Mouse (Mus musculus): ENCODE results near the gene Kcnab1. TPM values are rescaled to one million over a fixed set of nuclear protein-coding genes. Genes with fewer than 3 reads are reported as not detected.

Gene Kcnab1
- polyA plus RNA-seq, 1 experiment from 2014 or later, result 10.3 TPM

- Histone ChIP-seq H3K27ac (ENCODE audit: low read depth, low read length) (no peak overlapping the region), H3K9ac (ENCODE audit: low read length) (no peak overlapping the region), H3K4me1 (ENCODE audit: control insufficient read depth, insufficient read depth, low read length) (no peaks in the 10 kb centered on the region), H3K4me3 (ENCODE audit: low read depth, low read length) (no peak overlapping the region), H3K4me2 (no peak overlapping the region), H3K36me3 (ENCODE audit: control insufficient read depth, insufficient read depth, low read length) (no peaks in the 10 kb centered on the region), H3K27me3 (ENCODE audit: control insufficient read depth, insufficient read depth, low read length) (no peaks in the 10 kb centered on the region), H3K9me3 (ENCODE audit: control insufficient read depth, low read length) (no peaks in the 10 kb centered on the region)
- DNase-seq (ENCODE audit: low spot score, missing footprints) (no peak), ATAC-seq (ENCODE audit: low FRiP score) (no peak)
These were observed 111.1 kb downstream of the Kcnab1 start for GRCm38 (mm10) chr3:65220287-65220686.

DNA sequence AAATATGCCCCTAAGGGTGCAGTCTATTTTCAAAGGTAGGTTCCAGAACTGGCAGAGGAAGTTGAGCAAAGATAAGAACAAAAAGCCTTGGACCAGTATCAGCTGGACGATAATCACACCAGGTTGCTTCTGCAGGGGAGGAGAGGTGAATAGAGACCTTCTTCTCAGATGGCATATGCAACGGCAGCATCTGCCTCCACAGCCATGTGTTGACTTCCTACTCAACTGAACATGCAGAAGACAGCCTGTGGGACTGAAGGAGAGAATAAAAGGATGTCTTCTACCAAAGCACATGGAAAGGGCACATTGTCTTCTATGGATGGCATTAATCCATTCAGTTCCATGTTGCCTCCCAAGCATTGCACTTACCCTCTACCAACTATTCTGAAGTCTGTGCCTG is 114.5 kb downstream of the Kcnab1 start:
- Histone ChIP-seq H3K9ac (ENCODE audit: low read length) (no peak overlapping the region), H3K4me3 (ENCODE audit: low read depth, low read length) (no peak overlapping the region), H3K27me3 (ENCODE audit: control insufficient read depth, insufficient read depth, low read length) (no peaks in the 10 kb centered on the region), H3K27ac (ENCODE audit: low read depth, low read length) (no peak overlapping the region), H3K36me3 (ENCODE audit: control insufficient read depth, insufficient read depth, low read length) (no peaks in the 10 kb centered on the region), H3K9me3 (ENCODE audit: control insufficient read depth, low read length) (no peaks in the 10 kb centered on the region), H3K4me1 (ENCODE audit: control insufficient read depth, insufficient read depth, low read length) (no peaks in the 10 kb centered on the region), H3K4me2 (no peak overlapping the region)
- DNase-seq (ENCODE audit: low spot score, missing footprints), result no peak
- WGBS, result 91% methylated on average over 2 of the region's 2 CpGs
- ATAC-seq (ENCODE audit: low FRiP score), result no peak

DNA sequence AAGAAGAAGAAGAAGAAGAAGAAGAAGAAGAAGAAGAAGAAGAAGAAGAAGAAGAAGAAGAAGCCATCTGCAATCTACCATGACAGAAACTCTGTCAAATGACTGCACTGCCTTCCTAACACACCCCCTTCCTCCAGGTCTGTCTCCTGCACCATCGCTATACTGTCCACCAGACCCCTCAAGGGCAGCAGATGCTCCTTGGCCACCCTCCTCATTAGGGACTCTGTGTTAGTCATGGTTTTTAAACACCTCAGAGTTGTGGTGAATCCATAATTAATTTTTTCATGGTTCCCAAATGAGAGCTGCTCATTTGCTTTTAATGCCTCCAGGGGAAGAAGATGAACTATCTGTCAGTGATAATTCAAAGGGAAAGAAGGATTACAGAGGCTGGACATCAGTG is 121.8 kb downstream of the Kcnab1 start:
- Histone ChIP-seq H3K36me3 (ENCODE audit: control insufficient read depth, insufficient read depth, low read length) (no peaks in the 10 kb centered on the region), H3K4me1 (ENCODE audit: control insufficient read depth, insufficient read depth, low read length) (no peaks in the 10 kb centered on the region), H3K9me3 (ENCODE audit: control insufficient read depth, low read length) (peaks cover 3% of the 10 kb centered on the region; the same call in 1 of the 2 replicates), H3K4me3 (ENCODE audit: low read depth, low read length) (no peak overlapping the region), H3K27ac (ENCODE audit: low read depth, low read length) (no peak overlapping the region), H3K27me3 (ENCODE audit: control insufficient read depth, insufficient read depth, low read length) (no peaks in the 10 kb centered on the region), H3K9ac (ENCODE audit: low read length) (no peak overlapping the region), H3K4me2 (no peak overlapping the region)
- ATAC-seq (ENCODE audit: low FRiP score) (peak; percentile 68; the same call in 1 of the 2 replicates), DNase-seq (ENCODE audit: low spot score, missing footprints) (no peak)
- WGBS, result 88% methylated on average over 1 of the region's 1 CpGs

GRCm38 (mm10) chr3:65231419-65232090 is 122.4 kb downstream of the Kcnab1 start:
- Histone ChIP-seq H3K4me1 (ENCODE audit: control insufficient read depth, insufficient read depth, low read length) (no peaks in the 10 kb centered on the region), H3K27me3 (ENCODE audit: control insufficient read depth, insufficient read depth, low read length) (no peaks in the 10 kb centered on the region), H3K9ac (ENCODE audit: low read length) (no peak overlapping the region), H3K4me3 (ENCODE audit: low read depth, low read length) (no peak overlapping the region), H3K4me2 (no peak overlapping the region), H3K36me3 (ENCODE audit: control insufficient read depth, insufficient read depth, low read length) (no peaks in the 10 kb centered on the region), H3K9me3 (ENCODE audit: control insufficient read depth, low read length) (peaks cover 7% of the 10 kb centered on the region; the same call in 1 of the 2 replicates), H3K27ac (ENCODE audit: low read depth, low read length) (no peak overlapping the region)
- 85% methylated on average over 11 of the region's 11 CpGs for WGBS
- no peak for DNase-seq (ENCODE audit: low spot score, missing footprints)
- ATAC-seq (ENCODE audit: low FRiP score), result no peak; the same call in 1 of the 2 replicates

DNA sequence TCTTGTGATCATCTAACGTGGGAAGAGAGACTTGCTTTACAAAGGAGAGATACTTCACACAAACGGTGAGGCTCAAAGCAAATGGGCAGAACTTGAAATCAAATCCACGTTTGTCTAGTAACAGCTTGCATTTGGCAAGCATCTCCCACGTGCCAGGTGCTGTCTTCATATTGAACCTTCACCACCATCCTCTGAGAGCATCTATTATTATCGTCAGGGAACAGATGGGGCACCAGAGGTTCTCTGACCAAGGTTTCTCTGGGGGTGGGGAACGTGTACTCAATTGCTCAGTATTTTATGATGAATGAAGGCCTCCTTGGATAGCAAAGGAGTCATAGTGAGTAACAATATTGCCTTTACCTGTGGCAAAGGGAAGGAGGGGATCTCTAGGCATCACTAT is 139.8 kb downstream of the Kcnab1 start:
- H3K27me3 ChIP-seq (ENCODE audit: control insufficient read depth, insufficient read depth, low read length), result no peaks in the 10 kb centered on the region
- 66% methylated on average over 6 of the region's 6 CpGs for WGBS
- no peaks in the 10 kb centered on the region for H3K9me3 ChIP-seq (ENCODE audit: control insufficient read depth, low read length)
- H3K4me2 ChIP-seq, result no peak overlapping the region
- H3K9ac ChIP-seq (ENCODE audit: low read length), result no peak overlapping the region
- H3K4me1 ChIP-seq (ENCODE audit: control insufficient read depth, insufficient read depth, low read length), result no peaks in the 10 kb centered on the region
- H3K36me3 ChIP-seq (ENCODE audit: control insufficient read depth, insufficient read depth, low read length), result no peaks in the 10 kb centered on the region
- DNase-seq (ENCODE audit: low spot score, missing footprints) (no peak), ATAC-seq (ENCODE audit: low FRiP score) (no peak)
- H3K27ac ChIP-seq (ENCODE audit: low read depth, low read length), result no peak overlapping the region
- H3K4me3 ChIP-seq (ENCODE audit: low read depth, low read length), result no peak overlapping the region

DNA sequence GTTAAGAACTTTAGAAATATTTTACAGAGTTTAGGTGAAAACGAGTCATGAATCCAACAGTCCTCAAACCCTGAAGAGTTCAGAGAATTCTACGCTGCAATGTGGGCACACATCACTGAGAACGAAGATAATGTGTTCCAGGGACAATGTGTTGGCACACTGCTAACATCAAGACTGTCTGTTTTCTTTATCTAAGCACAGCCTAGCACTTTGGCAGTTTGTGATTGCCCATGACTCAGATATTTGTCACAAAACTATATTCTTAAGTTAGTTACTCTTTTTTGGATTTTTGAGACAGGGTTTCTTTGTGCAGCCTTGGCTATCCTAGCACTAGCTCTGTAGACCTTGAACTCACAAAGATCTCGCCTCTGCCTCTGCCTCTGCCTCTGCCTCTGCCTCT is 151.3 kb downstream of the Kcnab1 start:
- WGBS, result 95% methylated on average over 4 of the region's 4 CpGs
- DNase-seq (ENCODE audit: low spot score, missing footprints), result no peak

DNA sequence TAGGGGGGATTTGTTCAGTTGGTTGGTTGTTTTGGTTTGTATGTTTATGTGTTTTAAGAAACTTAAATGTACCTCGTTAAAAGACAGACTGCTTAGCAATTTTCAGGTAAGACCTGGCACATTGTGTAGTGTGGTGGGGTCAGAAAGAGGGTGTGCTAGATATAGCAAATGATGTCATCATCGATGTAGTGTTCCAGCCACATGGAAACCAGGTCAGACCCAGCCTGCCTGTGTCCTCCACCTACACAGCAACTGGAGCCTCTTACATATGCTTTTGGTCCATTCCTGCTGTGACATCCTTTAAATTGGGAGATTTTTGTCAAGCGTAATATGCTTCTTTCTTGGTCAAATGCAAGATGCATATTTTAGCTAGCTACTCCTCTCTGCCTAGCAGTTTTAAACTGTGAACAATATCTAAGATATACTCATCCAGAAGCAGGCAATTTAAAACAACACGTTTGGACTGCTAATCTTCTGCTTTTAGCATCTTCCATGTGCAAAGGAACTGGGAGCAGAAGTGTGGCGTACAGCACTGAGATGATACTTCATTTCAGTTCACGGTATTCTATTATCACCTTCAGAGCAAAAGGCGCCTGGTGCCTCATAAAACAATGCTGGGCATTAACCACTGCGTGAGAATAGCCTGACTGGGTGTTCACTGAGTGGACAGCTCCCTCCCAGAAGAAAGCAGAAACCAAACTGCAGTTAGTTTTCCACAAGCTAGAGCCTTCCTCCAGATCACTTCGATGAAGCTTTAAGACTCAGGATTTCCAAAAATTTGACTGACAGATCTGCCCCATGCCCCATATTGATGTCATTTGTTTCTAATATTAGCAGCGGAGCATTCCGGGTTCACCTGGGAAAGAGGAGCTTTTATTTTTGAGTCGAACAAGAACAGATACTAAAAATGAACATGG is 153.6 kb downstream of the Kcnab1 start:
- Histone ChIP-seq H3K4me1 (ENCODE audit: control insufficient read depth, insufficient read depth, low read length) (no peaks in the 10 kb centered on the region), H3K4me3 (ENCODE audit: low read depth, low read length) (no peak overlapping the region), H3K4me2 (no peak overlapping the region), H3K9me3 (ENCODE audit: control insufficient read depth, low read length) (no peaks in the 10 kb centered on the region), H3K27me3 (ENCODE audit: control insufficient read depth, insufficient read depth, low read length) (no peaks in the 10 kb centered on the region), H3K27ac (ENCODE audit: low read depth, low read length) (no peak overlapping the region), H3K9ac (ENCODE audit: low read length) (no peak overlapping the region), H3K36me3 (ENCODE audit: control insufficient read depth, insufficient read depth, low read length) (no peaks in the 10 kb centered on the region)
- no peak for ATAC-seq (ENCODE audit: low FRiP score)
- WGBS, result 85% methylated on average over 12 of the region's 12 CpGs
- DNase-seq (ENCODE audit: low spot score, missing footprints), result no peak

More for the DNA sequence above, 151.3 kb downstream of the Kcnab1 start:
- H3K27ac ChIP-seq (ENCODE audit: low read depth, low read length), result no peak overlapping the region
- no peak overlapping the region for H3K4me2 ChIP-seq
- H3K9ac ChIP-seq (ENCODE audit: low read length), result no peak overlapping the region
- no peak overlapping the region for H3K4me3 ChIP-seq (ENCODE audit: low read depth, low read length)
- no peaks in the 10 kb centered on the region for H3K9me3 ChIP-seq (ENCODE audit: control insufficient read depth, low read length)
- H3K4me1 ChIP-seq (ENCODE audit: control insufficient read depth, insufficient read depth, low read length), result no peaks in the 10 kb centered on the region
- ATAC-seq (ENCODE audit: low FRiP score), result no peak
- H3K27me3 ChIP-seq (ENCODE audit: control insufficient read depth, insufficient read depth, low read length), result no peaks in the 10 kb centered on the region
- H3K36me3 ChIP-seq (ENCODE audit: control insufficient read depth, insufficient read depth, low read length), result no peaks in the 10 kb centered on the region

- Histone ChIP-seq H3K27ac (ENCODE audit: low read depth, low read length) (no peak overlapping the region), H3K4me1 (ENCODE audit: control insufficient read depth, insufficient read depth, low read length) (no peaks in the 10 kb centered on the region), H3K36me3 (ENCODE audit: control insufficient read depth, insufficient read depth, low read length) (no peaks in the 10 kb centered on the region), H3K4me3 (ENCODE audit: low read depth, low read length) (no peak overlapping the region), H3K4me2 (no peak overlapping the region), H3K9me3 (ENCODE audit: control insufficient read depth, low read length) (no peaks in the 10 kb centered on the region), H3K27me3 (ENCODE audit: control insufficient read depth, insufficient read depth, low read length) (no peaks in the 10 kb centered on the region), H3K9ac (ENCODE audit: low read length) (no peak overlapping the region)
- 91% methylated on average over 1 of the region's 1 CpGs for WGBS
- no peak for ATAC-seq (ENCODE audit: low FRiP score)
- no peak for DNase-seq (ENCODE audit: low spot score, missing footprints)
These were observed 164.1 kb downstream of the Kcnab1 start for GRCm38 (mm10) chr3:65273317-65273716.

- Histone ChIP-seq H3K9me3 (ENCODE audit: control insufficient read depth, low read length) (no peaks in the 10 kb centered on the region), H3K4me2 (no peak overlapping the region), H3K4me3 (ENCODE audit: low read depth, low read length) (no peak overlapping the region), H3K36me3 (ENCODE audit: control insufficient read depth, insufficient read depth, low read length) (no peaks in the 10 kb centered on the region), H3K27ac (ENCODE audit: low read depth, low read length) (no peak overlapping the region), H3K27me3 (ENCODE audit: control insufficient read depth, insufficient read depth, low read length) (no peaks in the 10 kb centered on the region), H3K9ac (ENCODE audit: low read length) (no peak overlapping the region), H3K4me1 (ENCODE audit: control insufficient read depth, insufficient read depth, low read length) (no peaks in the 10 kb centered on the region)
- ATAC-seq (ENCODE audit: low FRiP score), result no peak
- no peak for DNase-seq (ENCODE audit: low spot score, missing footprints)
- WGBS, result 93% methylated on average over 10 of the region's 10 CpGs
These were observed 168.6 kb downstream of the Kcnab1 start for GRCm38 (mm10) chr3:65277777-65278176.

All from midbrain, embryonic 11.5 days (tissue).